Mouse (Mus musculus) embryonic facial prominence, embryonic 13.5 days (tissue): ENCODE measurements around the gene Gas7. TPM values are rescaled to one million over a fixed set of nuclear protein-coding genes. Genes with fewer than 3 reads are reported as not detected.

Source experiments
- ATAC-seq: fragments of 200-750 bp; cut with Nextera tagmentation; 2 replicates; pipeline ENCODE4 v1.8.0; 2017; ENCODE audit warnings: low read depth; ENCODE audit not compliant: insufficient number of reproducible peaks, insufficient read depth, low FRiP score, low TSS enrichment
- H3K27ac ChIP-seq: fragments of 300-500 bp; sonication (generic); 2 replicates; pipeline ENCODE4 v1.5.1; 2015; ENCODE audit warnings: moderate library complexity, mild to moderate bottlenecking, inconsistent platforms
- H3K27me3 ChIP-seq: fragments of 300-500 bp; sonication (generic); 2 replicates; pipeline ENCODE4 v1.6.1; 2015; ENCODE audit warnings: mild to moderate bottlenecking, inconsistent platforms
- H3K36me3 ChIP-seq: fragments of 300-500 bp; sonication (generic); 2 replicates; pipeline ENCODE4 v1.6.1; 2015; ENCODE audit warnings: mild to moderate bottlenecking, inconsistent platforms
- H3K4me1 ChIP-seq: fragments of 300-500 bp; sonication (generic); 2 replicates; pipeline ENCODE4 v1.6.1; 2015; ENCODE audit warnings: inconsistent platforms
- H3K4me2 ChIP-seq: fragments of 300-500 bp; sonication (generic); 2 replicates; pipeline ENCODE4 v1.6.1; 2015; ENCODE audit warnings: moderate library complexity, mild to moderate bottlenecking, inconsistent platforms
- H3K4me3 ChIP-seq: fragments of 300-500 bp; sonication (generic); 2 replicates; pipeline ENCODE4 v1.5.1; 2015; ENCODE audit warnings: mild to moderate bottlenecking, inconsistent platforms
- H3K9ac ChIP-seq: fragments of 300-500 bp; sonication (generic); 2 replicates; pipeline ENCODE4 v1.6.1; 2015; ENCODE audit warnings: mild to moderate bottlenecking, inconsistent platforms
- H3K9me3 ChIP-seq: fragments of 300-500 bp; sonication (generic); 2 replicates; pipeline ENCODE4 v1.6.1; 2016; ENCODE audit warnings: inconsistent platforms
- WGBS: fragments of 180-500 bp; shearing (Covaris S2); methylation state at CpG from one replicate; pipeline ENCODE4 v1.1.7; 2015; ENCODE audit warnings: mixed read lengths; 5-methylcytosine and 5-hydroxymethylcytosine counted together
- polyA plus RNA-seq: library from polyadenylated mRNA; unstranded; fragments of >200 nt; fragmentation: Nextera tagmentation; extraction: Ambion mirVana; gene quantifications from 2 replicates; pipeline ENCODE4 v1.2.1, GENCODE M21; 2015

Gene Gas7
- polyA plus RNA-seq, 1 experiment from 2014 or later = 9.3 TPM

- Histone ChIP-seq H3K4me3 (no peak overlapping the region), H3K4me1 (no peaks in the 10 kb centered on the region), H3K4me2 (no peak overlapping the region), H3K9ac (no peak overlapping the region), H3K9me3 (no peaks in the 10 kb centered on the region), H3K27me3 (no peaks in the 10 kb centered on the region), H3K27ac (no peak overlapping the region), H3K36me3 (no peaks in the 10 kb centered on the region)
- ATAC-seq = no peak
- 81% methylated on average over 2 of the region's 2 CpGs for WGBS
These were observed 230.9 kb downstream of the Gas7 start for GRCm38 (mm10) chr11:67686109-67686508.

DNA sequence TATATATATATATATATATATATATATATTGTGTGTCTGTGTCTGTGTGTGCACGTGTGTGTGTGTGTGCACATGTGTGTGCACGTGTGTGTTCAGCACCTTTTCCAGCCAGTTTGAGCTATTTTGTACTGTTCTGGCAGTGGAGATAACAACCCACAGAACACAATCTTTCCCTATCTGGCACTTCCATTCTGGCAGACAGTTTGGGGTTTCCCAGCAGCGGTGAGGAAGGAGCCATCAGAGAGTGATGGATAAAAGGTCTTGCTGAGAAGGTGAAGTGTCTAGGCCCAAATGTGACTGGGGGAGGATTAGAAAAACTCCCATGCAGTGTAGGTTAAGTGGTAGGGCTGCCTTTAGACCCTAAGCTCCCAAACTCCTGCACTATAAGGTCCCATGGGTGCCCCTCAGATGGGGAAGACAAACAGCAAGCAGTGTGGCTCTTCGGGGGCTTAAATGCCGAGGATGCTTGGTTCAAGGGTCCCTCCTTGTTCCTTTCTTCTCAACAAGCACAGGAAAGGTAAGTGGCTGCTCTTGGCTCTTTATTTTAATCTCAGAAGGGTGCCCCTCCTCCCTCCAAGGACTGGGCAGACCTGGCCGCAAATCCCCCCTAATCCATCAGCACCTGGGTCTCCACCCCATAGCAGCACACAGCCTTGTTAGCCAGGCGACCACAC, 239.6 kb downstream of the Gas7 start, which contains the start of gene Rcvrn:
Gene Rcvrn, plus strand, starts transcription at position 624 of the 674 bp plus-strand sequence.
- H3K4me1 ChIP-seq = no peaks in the 10 kb centered on the region
- ATAC-seq = no peak
- H3K27ac ChIP-seq = no peak within 1 kb of the TSS
- WGBS = 65% methylated on average over 7 of the region's 7 CpGs
- no peaks in the 10 kb centered on the region for H3K9me3 ChIP-seq
- no peak within 1 kb of the TSS for H3K4me2 ChIP-seq
- no peak within 1 kb of the TSS for H3K4me3 ChIP-seq
- no peak within 1 kb of the TSS for H3K9ac ChIP-seq
- H3K36me3 ChIP-seq = no peaks in the 10 kb centered on the region
- H3K27me3 ChIP-seq = no peaks in the 10 kb centered on the region

DNA sequence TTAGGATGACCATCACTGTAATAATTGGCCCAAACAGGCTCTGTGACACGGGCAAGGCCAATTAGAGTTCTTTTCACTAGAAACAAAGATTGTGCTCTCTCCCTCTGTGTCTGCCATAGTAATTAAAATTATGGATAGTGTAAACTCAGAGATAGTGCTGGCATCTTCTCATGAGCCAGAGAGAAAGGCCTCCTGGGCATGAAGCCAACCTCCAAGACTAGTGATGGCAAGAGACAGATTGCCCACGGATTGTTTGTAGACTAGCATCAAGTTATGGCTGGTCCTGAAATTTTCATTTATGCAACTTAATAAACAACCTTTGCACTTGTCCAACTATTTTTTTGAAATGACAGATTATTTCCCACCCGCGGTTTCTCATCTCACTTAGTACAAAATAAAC, 257.7 kb downstream of the Gas7 start:
- 87% methylated on average over 4 of the region's 4 CpGs for WGBS
- Histone ChIP-seq H3K4me1 (no peaks in the 10 kb centered on the region), H3K9ac (no peak overlapping the region), H3K4me3 (no peak overlapping the region), H3K9me3 (no peaks in the 10 kb centered on the region), H3K36me3 (no peaks in the 10 kb centered on the region), H3K27me3 (no peaks in the 10 kb centered on the region), H3K27ac (no peak overlapping the region), H3K4me2 (no peak overlapping the region)
- ATAC-seq = no peak

DNA sequence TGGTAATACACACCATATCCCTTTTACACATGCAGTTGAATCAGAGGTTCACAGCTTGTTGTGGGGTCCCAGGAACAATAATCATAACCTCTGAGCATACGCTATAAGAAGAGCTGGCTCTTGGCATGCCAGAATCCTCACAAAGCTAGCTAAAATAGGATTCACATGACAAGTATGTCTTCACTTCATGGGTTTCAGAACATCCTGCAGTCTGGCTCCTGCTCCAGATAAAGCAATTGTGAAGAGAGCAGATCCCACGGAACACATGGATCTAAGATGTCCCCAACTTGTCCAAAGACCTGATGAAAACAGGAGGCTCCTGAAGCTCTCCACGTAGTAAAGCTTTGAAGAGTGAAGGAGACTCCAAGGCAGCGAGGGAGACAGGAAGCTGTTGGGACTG, 260.1 kb downstream of the Gas7 start:
- Histone ChIP-seq H3K9ac (no peak overlapping the region), H3K36me3 (no peaks in the 10 kb centered on the region), H3K4me2 (no peak overlapping the region), H3K4me3 (no peak overlapping the region), H3K27me3 (no peaks in the 10 kb centered on the region), H3K4me1 (no peaks in the 10 kb centered on the region), H3K9me3 (no peaks in the 10 kb centered on the region), H3K27ac (no peak overlapping the region)
- ATAC-seq = no peak
- 85% methylated on average over 4 of the region's 4 CpGs for WGBS

DNA sequence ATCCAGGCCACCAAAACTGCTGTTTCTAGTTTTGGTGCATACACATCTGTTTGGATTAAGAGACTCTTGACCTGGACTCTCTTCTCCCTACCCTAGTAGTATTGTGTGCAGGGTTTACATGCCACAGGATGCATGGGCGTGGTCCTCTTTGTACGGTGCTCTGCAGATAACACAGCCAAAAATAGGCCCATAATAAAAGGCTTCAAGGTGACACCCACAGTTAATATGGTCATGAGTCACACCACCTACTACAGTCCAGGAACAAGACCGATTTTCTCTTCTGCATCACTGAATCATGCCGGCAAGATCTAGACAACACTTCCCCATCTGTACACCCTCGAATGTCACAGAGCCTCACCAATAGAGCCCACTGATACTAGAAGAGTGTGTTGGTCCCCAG, 266.2 kb downstream of the Gas7 start:
- 92% methylated on average over 5 of the region's 5 CpGs for WGBS
- H3K27me3 ChIP-seq = no peaks in the 10 kb centered on the region
- no peak overlapping the region for H3K27ac ChIP-seq
- H3K9me3 ChIP-seq = no peaks in the 10 kb centered on the region
- H3K4me1 ChIP-seq = no peaks in the 10 kb centered on the region
- H3K4me3 ChIP-seq = no peak overlapping the region
- no peaks in the 10 kb centered on the region for H3K36me3 ChIP-seq
- no peak overlapping the region for H3K4me2 ChIP-seq
- no peak for ATAC-seq
- no peak overlapping the region for H3K9ac ChIP-seq

DNA sequence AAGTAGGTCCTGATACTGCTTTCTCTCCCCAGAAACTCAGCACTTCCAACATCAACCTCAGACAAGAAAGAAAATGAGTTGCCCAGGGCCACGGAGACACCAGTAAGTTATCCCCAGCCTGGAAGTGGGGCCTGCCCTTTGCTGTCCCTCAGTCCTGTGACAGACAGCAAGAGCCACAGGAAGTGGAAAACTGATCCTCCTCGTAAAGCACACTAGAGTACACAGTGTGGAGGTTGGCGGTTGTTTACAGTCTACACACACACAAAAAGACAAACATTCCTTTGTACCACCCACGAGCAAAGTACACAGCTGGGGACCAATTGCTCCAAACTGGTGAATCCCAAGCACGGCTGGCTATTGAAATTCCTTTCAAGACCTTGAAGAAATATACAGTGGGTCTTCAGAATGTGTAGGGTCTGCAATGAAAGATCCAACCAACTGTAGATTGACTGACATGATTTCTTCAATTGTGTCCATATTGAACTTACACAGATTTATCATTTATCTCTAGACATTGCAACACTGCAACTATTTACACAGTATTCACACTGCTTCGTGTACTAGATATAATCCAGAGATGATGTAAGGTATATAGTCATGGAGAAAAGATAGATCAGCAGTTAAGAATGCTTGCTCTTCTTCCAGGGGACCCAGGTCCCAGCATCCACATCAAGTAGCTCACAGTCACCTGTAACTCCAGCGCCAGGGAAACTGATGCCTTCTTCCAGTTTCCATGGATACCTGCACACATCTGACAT, 267.3 kb downstream of the Gas7 start:
- Histone ChIP-seq H3K36me3 (no peaks in the 10 kb centered on the region), H3K4me3 (no peak overlapping the region), H3K27ac (no peak overlapping the region), H3K4me2 (no peak overlapping the region), H3K9me3 (no peaks in the 10 kb centered on the region), H3K27me3 (no peaks in the 10 kb centered on the region), H3K9ac (no peak overlapping the region), H3K4me1 (peaks cover 6% of the 10 kb centered on the region; the same call in 1 of the 2 replicates)
- no peak for ATAC-seq
- WGBS = 42% methylated on average over 7 of the region's 7 CpGs

DNA sequence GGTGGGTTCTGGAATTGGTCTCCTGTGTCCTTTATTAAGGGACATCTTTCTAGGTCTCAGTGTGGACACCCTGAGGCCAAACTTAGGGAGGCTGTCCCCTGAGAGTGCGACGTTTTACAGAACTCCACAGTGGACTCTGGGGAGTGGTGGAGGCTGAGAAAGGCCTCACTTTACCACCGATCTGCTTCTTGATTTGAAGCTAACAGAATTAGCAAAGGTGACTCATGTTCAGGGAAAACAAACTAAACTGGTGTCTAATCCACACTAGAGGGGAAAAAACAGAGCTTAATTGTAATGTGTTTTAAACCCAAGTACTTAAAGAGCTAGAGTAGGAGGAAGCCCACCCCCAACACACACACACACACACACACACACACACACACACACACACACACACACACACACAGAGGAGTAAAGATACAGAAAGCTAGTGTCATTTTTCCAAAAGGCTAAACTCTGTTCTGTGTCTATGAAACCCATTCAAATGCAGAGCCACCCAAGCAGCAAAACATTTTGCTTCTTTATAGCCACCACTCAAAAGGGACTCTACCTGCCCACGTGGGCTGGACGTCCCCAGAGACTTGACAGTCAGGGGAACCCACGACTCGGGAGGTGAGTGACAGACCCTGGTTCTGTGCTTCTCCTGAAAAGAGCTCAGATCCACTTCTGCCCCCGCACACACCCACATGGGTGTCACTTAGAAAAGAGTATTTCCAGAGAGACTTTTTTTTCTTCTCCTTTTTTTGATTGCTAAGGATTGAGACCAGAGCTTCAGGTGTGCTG, 268.2 kb downstream of the Gas7 start:
- Histone ChIP-seq H3K9ac (no peak overlapping the region), H3K27me3 (no peaks in the 10 kb centered on the region), H3K4me3 (no peak overlapping the region), H3K36me3 (no peaks in the 10 kb centered on the region), H3K9me3 (no peaks in the 10 kb centered on the region), H3K4me2 (no peak overlapping the region), H3K4me1 (peaks cover 6% of the 10 kb centered on the region; the same call in 1 of the 2 replicates), H3K27ac (no peak overlapping the region)
- WGBS = 67% methylated on average over 8 of the region's 8 CpGs
- ATAC-seq = no peak

DNA sequence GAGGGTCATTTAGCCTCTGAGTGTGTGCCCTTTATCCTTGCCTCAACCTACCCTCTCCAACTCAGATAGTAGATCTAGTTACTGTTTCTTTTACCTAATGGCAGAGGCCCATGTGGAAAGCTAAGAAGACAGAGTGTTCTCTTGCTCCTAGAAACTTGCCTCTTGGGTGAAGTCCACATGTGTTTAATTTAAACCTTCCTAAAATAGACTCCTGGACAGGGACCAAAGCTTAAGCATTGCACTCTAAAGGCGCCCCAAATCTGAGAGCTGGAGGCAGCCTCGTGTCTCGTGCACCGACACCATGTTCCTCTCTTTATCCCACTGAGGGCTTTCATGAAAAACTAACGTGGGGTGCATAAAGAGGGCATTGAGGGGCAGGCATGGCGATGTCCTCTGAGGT, 271.9 kb downstream of the Gas7 start:
- H3K4me3 ChIP-seq = no peak overlapping the region
- no peaks in the 10 kb centered on the region for H3K36me3 ChIP-seq
- WGBS = 60% methylated on average over 6 of the region's 6 CpGs
- no peak for ATAC-seq
- no peak overlapping the region for H3K27ac ChIP-seq
- no peak overlapping the region for H3K4me2 ChIP-seq
- no peaks in the 10 kb centered on the region for H3K27me3 ChIP-seq
- no peaks in the 10 kb centered on the region for H3K9me3 ChIP-seq
- peaks cover 6% of the 10 kb centered on the region; the same call in 1 of the 2 replicates for H3K4me1 ChIP-seq
- H3K9ac ChIP-seq = no peak overlapping the region

DNA sequence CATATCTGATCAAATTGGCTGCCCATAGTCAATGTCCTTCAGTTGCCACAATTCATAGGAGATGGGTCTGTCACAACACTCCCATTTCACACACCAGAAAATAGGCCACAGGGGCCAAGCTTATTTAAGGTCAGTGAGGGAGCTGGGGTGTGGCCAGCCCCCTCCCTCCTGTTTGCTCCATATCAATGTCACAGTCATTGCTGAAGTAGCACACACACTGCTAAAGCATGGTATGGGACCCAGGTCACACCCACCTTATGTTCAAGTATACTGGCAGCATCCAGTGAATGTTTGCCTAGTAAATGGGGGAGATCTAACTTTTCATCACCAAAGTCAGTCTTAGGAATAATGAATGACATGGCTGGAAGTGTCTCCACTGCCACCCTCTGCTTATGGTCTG, 273.5 kb downstream of the Gas7 start:
- no peak overlapping the region for H3K4me3 ChIP-seq
- no peak overlapping the region for H3K9ac ChIP-seq
- H3K27ac ChIP-seq = no peak overlapping the region
- H3K4me2 ChIP-seq = no peak overlapping the region
- no peak for ATAC-seq
- no peaks in the 10 kb centered on the region for H3K36me3 ChIP-seq
- H3K27me3 ChIP-seq = no peaks in the 10 kb centered on the region
- H3K4me1 ChIP-seq = peaks cover 6% of the 10 kb centered on the region; the same call in 1 of the 2 replicates
- H3K9me3 ChIP-seq = no peaks in the 10 kb centered on the region

DNA sequence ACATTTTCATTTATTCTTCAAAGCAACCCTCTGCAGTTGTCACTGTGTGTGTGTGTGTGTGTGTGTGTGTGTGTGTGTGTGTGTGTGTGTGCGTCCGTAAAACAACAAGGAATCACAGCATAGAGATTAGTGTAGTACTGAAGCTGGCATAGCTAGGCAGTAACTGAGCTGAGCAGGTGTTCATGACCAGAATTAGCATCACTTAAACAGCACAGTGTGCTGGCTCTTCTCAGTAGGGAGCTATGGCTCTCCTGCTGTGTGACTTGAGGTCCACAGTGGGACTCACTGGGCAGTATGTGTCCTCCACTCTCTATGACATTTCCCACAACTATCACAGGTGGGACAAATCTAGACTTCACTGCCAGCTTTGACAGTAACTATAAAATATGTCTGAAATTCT, 275.8 kb downstream of the Gas7 start:
- WGBS = 94% methylated on average over 2 of the region's 2 CpGs
- H3K4me3 ChIP-seq = no peak overlapping the region
- no peaks in the 10 kb centered on the region for H3K36me3 ChIP-seq
- no peak for ATAC-seq
- no peaks in the 10 kb centered on the region for H3K9me3 ChIP-seq
- H3K27me3 ChIP-seq = no peaks in the 10 kb centered on the region
- H3K27ac ChIP-seq = no peak overlapping the region
- H3K4me1 ChIP-seq = peaks cover 6% of the 10 kb centered on the region; the same call in 1 of the 2 replicates
- no peak overlapping the region for H3K4me2 ChIP-seq
- no peak overlapping the region for H3K9ac ChIP-seq

GRCm38 (mm10) chr11:67733726-67734125, 278.5 kb downstream of the Gas7 start:
- H3K27ac ChIP-seq = no peak overlapping the region
- WGBS = 44% methylated on average over 1 of the region's 1 CpGs
- no peaks in the 10 kb centered on the region for H3K36me3 ChIP-seq
- no peak overlapping the region for H3K4me2 ChIP-seq
- no peaks in the 10 kb centered on the region for H3K9me3 ChIP-seq
- no peaks in the 10 kb centered on the region for H3K27me3 ChIP-seq
- no peaks in the 10 kb centered on the region for H3K4me1 ChIP-seq
- no peak for ATAC-seq
- H3K4me3 ChIP-seq = no peak overlapping the region
- no peak overlapping the region for H3K9ac ChIP-seq
